Mouse (Mus musculus) forelimb bud, embryonic 11.5 days (tissue): Measurements from ENCODE around the gene Add3.

ENCODE experiments used
- DNase-seq: peaks from one replicate; pipeline ENCODE4 v3.0.0-alpha.2; 2012; ENCODE audit warnings: low read depth, low spot score

Add3 gene

DNA sequence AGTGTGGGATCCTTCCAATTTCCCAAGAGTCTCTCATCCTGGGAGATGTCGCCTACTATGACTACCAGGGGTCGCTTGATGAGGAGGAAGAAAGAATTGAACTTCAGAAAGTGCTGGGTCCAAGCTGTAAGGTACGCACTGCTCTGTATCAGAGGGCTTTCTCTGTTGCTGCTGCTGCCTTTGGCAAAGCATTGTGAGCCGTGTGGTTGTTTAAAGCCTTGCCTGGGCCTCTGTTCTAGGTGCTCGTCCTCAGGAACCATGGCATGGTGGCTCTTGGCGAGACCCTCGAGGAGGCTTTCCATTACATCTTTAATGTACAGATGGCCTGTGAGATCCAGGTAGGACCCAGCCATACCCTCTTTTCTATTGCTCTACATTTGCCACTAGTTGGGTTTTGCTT lies 93.3 kb downstream of the Add3 start:
- no peak for DNase-seq

DNA sequence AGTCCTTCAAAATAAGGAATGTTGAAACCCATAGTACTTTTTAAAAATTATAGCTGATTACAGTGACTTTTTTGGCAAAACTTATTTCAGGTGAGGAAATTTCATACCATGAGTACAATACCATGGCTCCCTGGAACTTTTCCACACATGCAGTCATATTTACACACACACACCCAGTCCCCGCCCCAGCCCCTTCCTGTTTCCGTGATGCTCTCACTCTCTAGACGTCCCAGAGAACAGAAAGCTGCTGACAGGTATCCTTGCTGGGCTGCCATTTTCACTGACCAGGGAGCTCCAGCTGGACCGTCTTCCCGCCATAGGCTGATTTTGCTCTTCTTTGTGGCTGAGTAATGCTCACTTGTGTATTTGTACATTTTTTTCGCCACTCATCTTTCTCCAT lies 101.6 kb downstream of the Add3 start:
- no peak for DNase-seq

- DNase-seq = no peak
Measured at GRCm38 (mm10) chr19:53243956-53244355, 103.7 kb downstream of the Add3 start.

GRCm38 (mm10) chr19:53247558-53247957 lies 107.3 kb downstream of the Add3 start:
- no peak for DNase-seq

DNA sequence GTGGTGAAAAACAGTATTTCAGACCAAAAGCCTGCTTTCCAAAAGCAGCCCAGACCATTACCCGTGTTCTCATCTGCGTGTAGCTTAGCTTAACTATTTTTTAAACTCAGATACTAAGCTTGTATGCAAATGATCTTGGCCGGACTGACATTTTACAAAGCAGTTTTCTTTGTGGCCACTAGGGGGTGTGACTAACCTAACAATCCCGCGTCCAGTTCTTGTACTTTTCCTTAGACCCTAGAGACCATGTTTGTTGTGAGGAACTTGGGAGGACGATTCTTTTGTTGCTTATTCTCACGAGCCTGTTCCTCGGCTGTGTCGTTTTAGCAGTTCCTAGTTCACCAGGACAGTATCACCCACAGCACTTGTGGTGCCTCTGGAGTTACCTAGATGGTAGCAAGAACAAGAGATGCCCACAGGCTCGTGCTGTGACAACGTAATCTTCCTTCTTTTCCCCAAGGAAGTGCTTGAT lies 107.8 kb downstream of the Add3 start:
- peak; percentile 70 for DNase-seq

- DNase-seq = no peak
Measured at GRCm38 (mm10) chr19:53251015-53251414, 110.8 kb downstream of the Add3 start.

- DNase-seq = no peak
Measured at GRCm38 (mm10) chr19:53251656-53252055, 111.4 kb downstream of the Add3 start.

GRCm38 (mm10) chr19:53252111-53253028 lies 112.1 kb downstream of the Add3 start:
- DNase-seq = no peak

DNA sequence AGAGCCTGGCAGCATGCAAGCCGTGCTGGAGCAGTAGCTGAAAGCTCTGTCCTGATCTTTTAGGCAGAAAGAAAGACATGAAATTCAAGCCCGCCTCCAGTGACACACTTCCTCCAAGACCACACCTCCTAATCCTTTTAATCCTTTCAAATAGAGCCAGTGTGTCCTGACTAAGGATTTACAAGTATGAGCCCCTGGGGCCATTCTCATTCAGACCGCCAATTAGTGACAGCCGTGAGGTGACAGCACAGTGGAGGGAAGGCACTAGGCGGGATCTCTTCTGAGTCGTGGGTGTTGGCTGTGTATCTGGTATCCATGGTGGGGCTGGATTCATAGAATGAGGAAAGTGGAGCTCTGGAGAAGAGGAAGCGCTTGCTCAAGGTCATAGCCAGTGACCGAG lies 116.1 kb downstream of the Add3 start:
- DNase-seq = no peak

DNA sequence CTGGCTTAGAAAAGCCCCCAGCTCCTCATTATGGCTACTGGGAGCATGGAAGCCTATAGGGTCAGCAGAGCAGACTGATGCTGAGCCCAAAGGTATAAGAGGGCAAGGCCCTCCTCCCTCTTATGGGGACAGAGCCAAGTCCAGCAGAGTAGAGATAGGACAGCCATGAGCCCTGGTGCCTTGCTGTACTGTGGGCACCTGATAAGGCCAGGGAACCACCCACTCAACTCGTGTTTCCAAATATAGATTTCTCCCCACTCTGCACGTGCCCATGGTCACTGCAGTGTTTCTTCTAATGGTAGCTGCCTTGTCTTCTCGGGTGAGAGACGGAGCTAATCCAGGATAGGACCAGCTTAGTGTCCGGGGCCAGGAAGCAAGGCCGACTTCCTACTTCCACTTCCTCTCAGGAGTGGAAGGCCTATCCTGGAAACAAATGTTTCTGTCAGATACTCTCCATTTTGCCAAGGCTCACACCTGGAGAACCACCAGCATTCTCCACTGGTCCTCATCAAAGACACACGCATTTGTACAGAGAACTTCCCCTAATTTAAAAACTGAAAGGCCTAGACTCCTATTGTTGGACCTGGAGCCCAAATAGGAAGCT lies 116.8 kb downstream of the Add3 start:
- no peak for DNase-seq

DNA sequence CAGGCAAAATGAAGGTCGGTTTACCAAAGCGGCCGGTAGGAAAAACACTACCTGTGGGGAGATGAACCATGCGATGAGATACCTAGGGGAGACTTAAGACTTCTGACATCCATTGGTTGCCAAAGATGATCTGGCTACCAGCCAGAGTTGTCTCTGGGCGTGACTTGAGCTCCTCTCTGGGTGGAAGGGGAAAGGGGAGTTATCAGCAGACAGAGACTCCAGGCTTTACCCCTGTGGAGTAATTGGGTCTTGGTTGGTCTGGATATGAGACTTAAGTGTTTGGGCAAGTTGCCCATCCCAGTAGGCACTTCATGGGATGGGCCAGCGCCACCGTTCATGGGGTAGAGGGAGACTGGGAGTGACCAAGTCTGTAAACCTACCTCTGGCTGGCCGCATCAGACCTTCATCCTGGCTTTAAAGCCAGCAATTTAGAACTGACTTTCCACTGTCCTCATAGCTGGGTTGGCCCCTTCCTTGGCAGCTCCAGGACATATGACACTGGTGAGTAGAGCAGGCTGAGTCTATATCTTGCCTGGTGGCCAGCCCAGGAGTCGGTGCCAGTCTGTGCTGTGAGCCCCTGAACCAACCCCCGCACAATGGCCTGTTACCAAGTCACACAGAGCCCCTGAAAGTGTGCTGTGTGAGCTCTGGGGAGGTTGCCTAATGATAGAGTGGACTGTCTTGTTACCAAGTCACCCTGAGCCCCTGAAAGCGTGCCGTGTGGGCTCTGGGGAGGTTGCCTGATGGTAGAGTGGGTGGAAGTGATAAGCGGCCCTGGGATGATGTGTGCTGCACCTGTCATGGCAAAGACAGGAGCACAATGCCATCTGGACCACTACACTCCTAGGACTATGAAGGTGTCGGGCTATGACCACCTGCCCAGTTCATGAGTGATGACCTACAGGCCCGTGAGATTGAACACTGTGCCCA lies 117.7 kb downstream of the Add3 start:
- no peak for DNase-seq

DNA sequence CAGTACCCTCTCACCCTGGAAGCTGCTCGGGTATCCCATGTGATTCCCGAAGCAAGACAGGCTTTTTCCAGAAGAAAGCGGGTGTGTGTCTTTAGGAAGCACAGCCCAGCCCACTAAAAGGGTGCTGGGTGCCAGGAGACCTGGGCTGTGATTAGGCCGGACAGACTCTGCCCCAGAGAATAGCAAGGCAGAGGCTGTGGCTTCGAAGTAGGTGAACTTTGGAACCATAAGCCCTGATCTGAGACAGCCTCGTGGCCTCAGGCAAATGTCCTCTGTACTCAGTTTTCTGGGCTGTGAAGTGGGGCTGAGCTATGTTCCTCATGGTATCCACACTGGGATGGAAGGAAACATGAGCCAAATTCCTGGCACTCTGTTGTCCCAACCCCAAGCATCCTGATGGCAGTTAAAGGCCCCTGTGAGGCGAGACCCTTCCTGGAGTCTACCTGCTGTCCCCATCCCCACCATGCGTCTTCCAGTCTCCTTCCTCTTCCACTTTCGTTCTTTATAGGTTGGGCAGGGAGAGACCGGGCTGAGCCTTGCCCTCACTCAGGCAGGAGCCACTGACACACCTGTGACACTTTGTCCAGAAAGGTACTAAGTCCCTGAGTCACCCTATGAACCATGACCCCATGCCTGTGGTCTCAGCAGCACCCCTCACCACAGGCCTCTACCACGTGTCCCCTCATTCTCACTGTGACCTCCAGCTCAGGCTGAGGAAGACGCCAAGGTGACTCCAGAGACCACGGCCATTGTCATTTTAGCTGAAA lies 118.7 kb downstream of the Add3 start:
- DNase-seq = no peak

- no peak for DNase-seq
Measured at GRCm38 (mm10) chr19:53259541-53259940, 119.3 kb downstream of the Add3 start.

DNA sequence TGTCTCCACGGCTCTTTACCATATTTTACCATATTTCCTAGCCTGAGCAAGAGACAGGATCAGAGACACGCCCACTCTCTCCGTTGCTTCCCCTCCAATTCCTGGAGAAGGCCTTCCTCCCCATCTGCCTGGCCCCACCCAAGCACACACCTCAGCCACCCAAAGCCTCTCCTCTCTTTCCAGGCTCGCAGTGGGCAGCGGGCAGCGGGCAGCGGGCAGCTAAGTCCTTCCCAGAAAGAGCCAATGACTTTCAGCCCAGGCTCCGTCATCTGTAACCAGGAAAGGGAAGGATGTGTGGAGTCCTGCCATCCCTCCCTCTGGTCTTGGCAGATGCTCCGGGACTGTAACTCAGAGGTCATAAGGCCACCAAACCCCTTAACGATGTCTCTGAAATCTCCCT lies 120.0 kb downstream of the Add3 start:
- no peak for DNase-seq

DNA sequence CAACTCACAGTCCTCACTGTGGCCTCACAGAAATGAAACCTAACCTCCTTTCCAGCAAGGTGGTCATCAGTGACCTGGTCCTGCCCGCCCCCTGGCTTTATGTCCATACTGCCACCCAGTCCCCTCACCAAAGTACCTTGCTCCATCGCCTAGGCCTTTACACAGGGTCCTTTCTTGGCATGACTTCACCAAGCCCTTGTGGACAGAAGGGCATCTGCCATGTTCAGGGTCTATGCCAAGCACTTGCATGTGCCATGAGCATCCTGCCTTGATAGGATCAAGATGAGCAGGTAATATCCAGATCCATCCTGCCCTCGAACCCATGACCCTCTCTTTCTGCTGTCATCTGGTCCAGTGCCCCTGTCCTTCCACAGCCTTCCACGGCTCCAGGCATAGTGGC lies 120.6 kb downstream of the Add3 start:
- DNase-seq = no peak

- DNase-seq = no peak
Measured at GRCm38 (mm10) chr19:53262061-53262460, 121.8 kb downstream of the Add3 start.

DNA sequence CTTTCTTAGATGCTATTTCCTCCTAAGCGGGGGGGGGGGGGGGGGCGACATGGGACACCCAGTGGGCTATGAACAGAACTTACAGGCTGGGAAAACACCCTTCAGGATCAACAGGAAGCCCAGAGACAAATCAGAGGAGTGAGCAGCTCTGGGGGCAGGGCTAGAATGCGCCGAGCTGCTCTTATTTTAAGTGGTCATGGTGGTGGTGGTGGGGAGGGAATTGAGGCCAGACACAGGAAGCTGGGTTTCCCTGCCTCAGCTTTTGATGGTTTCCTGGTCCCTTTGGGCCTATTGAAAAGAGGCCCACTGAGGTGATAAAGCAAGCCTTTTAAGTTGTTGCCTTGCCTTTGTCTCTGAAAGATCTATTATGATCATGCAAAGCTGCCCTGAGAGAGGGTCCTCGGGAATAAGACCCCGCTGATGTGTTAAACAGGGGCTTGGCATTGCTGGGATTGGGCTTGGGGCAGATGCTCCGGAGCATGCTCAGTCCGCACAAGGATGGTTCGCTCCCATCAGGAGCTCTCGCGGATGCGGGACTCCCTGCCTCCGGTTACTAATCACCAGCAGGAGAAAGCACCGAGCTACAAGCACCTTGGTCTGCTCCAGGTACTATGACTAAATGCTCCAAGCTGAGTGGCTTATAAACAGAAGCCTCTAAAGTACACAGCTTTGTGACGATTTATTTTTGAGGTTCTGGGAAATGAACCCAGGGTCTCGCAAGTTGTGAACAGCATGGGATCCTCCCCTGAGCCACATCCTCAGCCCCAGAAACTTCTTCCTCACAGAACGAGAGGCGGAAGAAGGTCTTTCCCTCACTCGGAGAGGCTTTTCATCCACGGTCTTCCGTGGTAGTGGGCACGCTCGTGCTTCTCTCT lies 123.9 kb downstream of the Add3 start:
- no peak for DNase-seq

GRCm38 (mm10) chr19:53264821-53265727 lies 124.8 kb downstream of the Add3 start:
- no peak for DNase-seq

GRCm38 (mm10) chr19:53267305-53267704 lies 127.1 kb downstream of the Add3 start:
- DNase-seq = no peak
